Mouse (Mus musculus) forebrain, embryonic 10.5 days (tissue): ENCODE measurements around the gene Ttc28. TPM values are rescaled to one million over a fixed set of nuclear protein-coding genes. Genes with fewer than 3 reads are reported as not detected.
A peak's percentile ranks its signal among the peaks of the same experiment; 100 is the strongest.

ENCODE experiments used
- DNase-seq: peaks from one replicate; pipeline ENCODE4 v3.0.0-alpha.2; 2017; ENCODE audit warnings: low spot score; ENCODE audit errors: extremely low spot score
- H3K27ac ChIP-seq: fragments of 300-500 bp; sonication (generic); 2 replicates; pipeline ENCODE4 v1.5.1; 2016; ENCODE audit warnings: mild to moderate bottlenecking
- H3K27me3 ChIP-seq: fragments of 300-500 bp; sonication (generic); 2 replicates; pipeline ENCODE4 v1.6.1; 2016; ENCODE audit warnings: mild to moderate bottlenecking; ENCODE audit not compliant: poor library complexity, severe bottlenecking
- H3K36me3 ChIP-seq: fragments of 300-500 bp; sonication (generic); replicated peaks from 2 replicates; pipeline ENCODE4 v1.6.1; 2016; ENCODE audit warnings: mild to moderate bottlenecking, moderate library complexity
- H3K4me1 ChIP-seq: fragments of 300-500 bp; sonication (generic); 2 replicates; pipeline ENCODE4 v1.6.1; 2016
- H3K4me3 ChIP-seq: fragments of 300-500 bp; sonication (generic); 2 replicates; pipeline ENCODE4 v1.5.1; 2016; ENCODE audit warnings: mild to moderate bottlenecking, moderate library complexity
- H3K9me3 ChIP-seq: fragments of 300-500 bp; sonication (generic); 2 replicates; pipeline ENCODE4 v1.6.1; 2016; ENCODE audit warnings: mild to moderate bottlenecking, moderate library complexity
- WGBS: fragments of 180-500 bp; shearing (Covaris S2); methylation state at CpG from one replicate; pipeline ENCODE4 v1.1.7; 2016; 5-methylcytosine and 5-hydroxymethylcytosine counted together
- polyA plus RNA-seq: library from polyadenylated mRNA; unstranded; fragments of >200 nt; fragmentation: Nextera tagmentation; extraction: Ambion mirVana; gene quantifications from 2 replicates; pipeline ENCODE4 v1.2.1, GENCODE M21; 2016

Ttc28 gene
- polyA plus RNA-seq, 1 experiment from 2014 or later: 9.7 TPM

DNA sequence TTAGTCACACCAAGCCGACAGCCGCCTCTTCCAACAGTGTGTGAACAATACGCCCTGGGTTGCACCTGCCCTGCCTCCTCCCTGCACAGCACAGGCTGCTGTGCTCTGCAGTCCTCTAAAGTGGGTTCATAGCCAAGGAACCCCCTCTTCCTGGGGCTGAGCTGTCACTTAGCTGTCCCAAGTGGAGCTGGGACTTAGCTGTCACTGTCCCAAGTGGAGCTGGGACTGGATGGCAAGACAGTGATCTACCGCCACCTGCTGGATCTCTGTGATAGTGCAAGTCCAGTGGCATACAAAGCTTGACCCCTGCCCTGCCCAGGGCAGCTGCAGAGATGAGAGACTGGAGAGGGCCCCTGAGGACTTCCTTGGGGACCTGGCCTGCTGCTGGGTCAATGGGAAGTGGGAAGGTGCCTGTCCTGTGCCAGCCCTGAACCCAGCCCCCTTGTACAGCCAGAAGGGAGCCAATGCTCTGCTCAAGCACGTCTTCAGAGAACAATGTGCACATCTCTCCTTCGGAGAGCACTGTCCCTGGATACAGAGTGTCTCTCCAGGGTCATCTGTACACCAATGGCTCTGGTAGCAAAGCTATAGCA is 390.1 kb downstream of the Ttc28 start:
- peaks cover 17% of the 10 kb centered on the region for H3K36me3 ChIP-seq
- 64% methylated on average over 6 of the region's 6 CpGs for whole genome bisulfite sequencing
- peaks cover 11% of the 10 kb centered on the region for H3K9me3 ChIP-seq
- H3K27me3 ChIP-seq: peaks cover 10% of the 10 kb centered on the region; the same call in 1 of the 2 replicates
- peaks cover 28% of the 10 kb centered on the region for H3K4me1 ChIP-seq
- peak; percentile 84 for DNase-seq
- H3K27ac ChIP-seq: peak overlapping the region; percentile 40; the same call in 1 of the 2 replicates
- no peak overlapping the region for H3K4me3 ChIP-seq

DNA sequence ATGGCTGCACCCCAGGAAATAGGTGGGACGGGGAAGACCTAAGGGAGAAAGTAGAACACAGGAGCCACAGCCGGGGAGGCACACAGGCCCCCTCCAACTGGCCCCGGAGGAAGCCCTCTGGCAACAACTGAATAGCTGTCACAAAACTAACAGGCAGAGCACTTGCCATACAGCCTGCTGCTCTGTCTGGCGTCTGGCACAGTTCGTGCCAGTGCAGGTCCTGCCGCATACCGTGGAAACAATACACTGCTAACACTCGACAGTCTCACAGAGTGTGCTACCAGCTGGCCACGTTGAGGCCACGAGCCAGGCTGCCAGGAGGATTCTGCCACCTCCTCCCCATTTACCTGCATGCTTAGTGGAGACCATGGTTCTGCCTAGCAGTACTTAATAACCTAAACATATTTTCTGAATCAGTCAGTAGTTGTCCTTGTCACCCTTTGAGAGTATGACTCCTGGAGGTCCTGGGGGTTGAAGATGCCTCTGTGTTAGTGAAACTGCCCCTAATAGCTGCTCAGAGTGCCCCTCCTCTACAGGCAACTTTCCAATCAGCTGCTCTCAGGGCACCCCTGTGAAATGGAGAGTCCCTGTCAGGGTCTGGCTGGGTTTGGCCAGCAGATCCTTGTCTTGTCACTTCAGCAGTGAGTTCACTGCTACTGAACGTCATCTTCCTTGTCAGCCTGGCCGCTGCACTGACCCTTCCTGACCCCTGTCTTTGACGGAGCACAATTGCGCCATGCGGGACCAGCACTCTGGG is 390.8 kb downstream of the Ttc28 start:
- Histone ChIP-seq H3K36me3 (peaks cover 17% of the 10 kb centered on the region), H3K27ac (peak overlapping the region; percentile 40; the same call in 1 of the 2 replicates), H3K4me3 (no peak overlapping the region)

DNA sequence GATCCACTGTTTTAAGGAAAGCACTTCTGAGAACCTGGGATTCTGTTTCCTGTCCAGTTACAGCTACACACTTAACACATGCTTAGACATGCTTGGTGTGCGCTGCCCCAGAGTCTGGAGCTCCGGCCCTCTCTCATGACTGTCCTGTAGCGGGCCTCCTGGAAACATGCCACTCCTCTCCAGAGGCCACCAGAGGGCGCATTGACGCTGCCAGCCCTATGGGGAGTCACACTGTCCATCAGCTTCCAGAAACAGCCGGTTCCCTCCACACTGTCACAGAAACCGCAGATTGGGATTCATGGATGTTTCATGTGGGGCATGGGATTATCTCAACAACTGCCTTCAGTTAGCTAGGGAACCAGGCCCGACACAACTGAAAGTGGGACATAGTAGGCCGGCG is 394.0 kb downstream of the Ttc28 start:
- peaks cover 19% of the 10 kb centered on the region for H3K36me3 ChIP-seq
- H3K27me3 ChIP-seq: peaks cover 10% of the 10 kb centered on the region; the same call in 1 of the 2 replicates
- WGBS: 39% methylated on average over 10 of the region's 10 CpGs
- H3K9me3 ChIP-seq: no peaks in the 10 kb centered on the region
- H3K4me3 ChIP-seq: no peak overlapping the region
- H3K27ac ChIP-seq: 0 out of 2 replicates have a peak overlapping the region, but pooled peaks have one; percentile 11
- peak; percentile 81 for DNase-seq
- peaks cover 26% of the 10 kb centered on the region for H3K4me1 ChIP-seq

More for the DNA sequence above, 390.8 kb downstream of the Ttc28 start:
- no peak for DNase-seq
- Histone ChIP-seq H3K4me1 (peaks cover 28% of the 10 kb centered on the region), H3K27me3 (peaks cover 10% of the 10 kb centered on the region; the same call in 1 of the 2 replicates), H3K9me3 (peaks cover 11% of the 10 kb centered on the region)
- 79% methylated on average over 15 of the region's 15 CpGs for WGBS

DNA sequence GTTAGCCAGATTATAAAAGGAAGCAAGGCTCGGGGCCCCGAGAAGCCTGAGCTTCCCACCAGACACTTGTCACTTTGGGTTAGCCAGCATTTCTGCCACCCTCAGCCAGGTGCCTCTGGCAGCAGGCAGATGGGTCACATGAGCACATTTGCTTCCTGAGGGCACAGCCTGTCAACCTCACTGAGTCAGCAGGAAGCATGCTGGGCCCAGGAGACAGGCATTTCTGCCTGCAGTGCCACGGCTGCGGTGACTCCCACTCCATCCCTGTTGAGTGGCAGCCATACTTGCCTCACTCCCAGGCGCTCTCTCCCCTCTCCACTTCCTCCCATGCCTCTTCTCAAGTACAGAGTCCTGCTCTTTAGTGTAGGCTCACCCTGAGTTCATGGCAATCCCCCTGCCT is 395.3 kb downstream of the Ttc28 start:
- peaks cover 20% of the 10 kb centered on the region for H3K36me3 ChIP-seq
- no peak for DNase-seq
- no peak overlapping the region for H3K27ac ChIP-seq
- H3K4me1 ChIP-seq: peaks cover 20% of the 10 kb centered on the region
- 85% methylated on average over 5 of the region's 5 CpGs for WGBS
- H3K9me3 ChIP-seq: no peaks in the 10 kb centered on the region
- H3K4me3 ChIP-seq: no peak overlapping the region
- peaks cover 10% of the 10 kb centered on the region; the same call in 1 of the 2 replicates for H3K27me3 ChIP-seq

- Histone ChIP-seq H3K4me3 (no peak overlapping the region), H3K27ac (no peak overlapping the region), H3K9me3 (no peaks in the 10 kb centered on the region), H3K36me3 (peaks cover 53% of the 10 kb centered on the region), H3K27me3 (no peaks in the 10 kb centered on the region), H3K4me1 (peaks cover 1% of the 10 kb centered on the region)
- 87% methylated on average over 19 of the region's 19 CpGs for WGBS
- DNase-seq: no peak
Measured at GRCm38 (mm10) chr5:111284420-111285175, 405.0 kb downstream of the Ttc28 start.

- no peak for DNase-seq
- Histone ChIP-seq H3K36me3 (peaks cover 32% of the 10 kb centered on the region), H3K9me3 (no peaks in the 10 kb centered on the region), H3K4me1 (peaks cover 18% of the 10 kb centered on the region), H3K27me3 (no peaks in the 10 kb centered on the region), H3K4me3 (no peak overlapping the region), H3K27ac (no peak overlapping the region)
- WGBS: 65% methylated on average over 5 of the region's 5 CpGs
Measured at GRCm38 (mm10) chr5:111287571-111287970, 408.0 kb downstream of the Ttc28 start.

DNA sequence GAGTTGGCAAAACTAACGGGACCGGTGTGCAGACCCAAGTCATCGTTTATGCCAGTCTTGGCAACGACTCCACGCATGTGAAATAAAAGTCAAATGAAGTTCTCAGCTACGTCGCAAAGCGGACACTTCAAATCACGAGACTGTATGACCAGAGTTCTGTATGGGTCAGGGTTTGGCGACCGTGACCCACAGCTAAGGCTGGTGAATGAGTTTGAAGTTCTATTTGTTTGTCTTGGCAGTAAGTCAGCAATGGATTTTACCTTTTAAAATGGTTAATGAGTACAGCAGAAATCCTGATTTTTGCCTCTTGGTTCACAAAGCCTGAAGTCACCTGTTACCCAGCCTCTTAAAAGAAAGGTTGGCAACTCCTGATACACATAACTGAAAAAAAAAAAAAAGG is 408.9 kb downstream of the Ttc28 start:
- no peak for DNase-seq
- 94% methylated on average over 11 of the region's 11 CpGs for WGBS

DNA sequence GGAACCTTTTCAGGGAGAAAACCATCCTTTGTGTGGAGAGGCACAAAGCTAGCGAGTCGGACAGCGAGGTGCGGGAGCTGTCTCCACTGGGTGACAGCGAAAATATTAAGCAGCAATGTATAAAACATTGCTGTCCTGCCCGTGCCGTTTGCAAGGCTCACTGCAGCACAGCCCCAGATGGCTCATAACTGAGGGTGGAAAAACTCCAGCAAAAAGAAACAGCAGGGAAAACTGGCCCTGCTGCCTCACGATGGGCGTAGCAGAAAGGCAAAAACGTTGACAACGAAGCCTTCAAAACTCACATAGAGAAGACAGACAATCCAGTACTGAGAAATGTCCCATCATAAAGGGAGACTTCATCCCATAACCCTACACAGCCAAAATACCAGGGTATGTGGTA is 410.5 kb downstream of the Ttc28 start:
- Histone ChIP-seq H3K9me3 (no peaks in the 10 kb centered on the region), H3K27me3 (no peaks in the 10 kb centered on the region), H3K4me1 (peaks cover 18% of the 10 kb centered on the region), H3K27ac (no peak overlapping the region), H3K36me3 (peaks cover 21% of the 10 kb centered on the region), H3K4me3 (no peak overlapping the region)
- no peak for DNase-seq
- WGBS: 86% methylated on average over 11 of the region's 11 CpGs

More for the DNA sequence above, 408.9 kb downstream of the Ttc28 start:
- Histone ChIP-seq H3K9me3 (no peaks in the 10 kb centered on the region), H3K27ac (no peak overlapping the region), H3K4me1 (peaks cover 18% of the 10 kb centered on the region), H3K27me3 (no peaks in the 10 kb centered on the region), H3K36me3 (peaks cover 24% of the 10 kb centered on the region), H3K4me3 (no peak overlapping the region)

- Histone ChIP-seq H3K27me3 (no peaks in the 10 kb centered on the region), H3K27ac (no peak overlapping the region), H3K9me3 (no peaks in the 10 kb centered on the region), H3K36me3 (peaks cover 6% of the 10 kb centered on the region), H3K4me1 (peaks cover 18% of the 10 kb centered on the region), H3K4me3 (no peak overlapping the region)
- 76% methylated on average over 10 of the region's 10 CpGs for WGBS
- no peak for DNase-seq
Measured at GRCm38 (mm10) chr5:111291639-111292038, 412.0 kb downstream of the Ttc28 start.

- Histone ChIP-seq H3K9me3 (no peaks in the 10 kb centered on the region), H3K36me3 (no peaks in the 10 kb centered on the region), H3K4me3 (no peak overlapping the region), H3K27me3 (no peaks in the 10 kb centered on the region; the same call in 1 of the 2 replicates), H3K4me1 (peaks cover 7% of the 10 kb centered on the region; the same call in 1 of the 2 replicates), H3K27ac (no peak overlapping the region)
- DNase-seq: no peak
- WGBS: 80% methylated on average over 5 of the region's 5 CpGs
Measured at GRCm38 (mm10) chr5:111297801-111298200, 418.2 kb downstream of the Ttc28 start.

DNA sequence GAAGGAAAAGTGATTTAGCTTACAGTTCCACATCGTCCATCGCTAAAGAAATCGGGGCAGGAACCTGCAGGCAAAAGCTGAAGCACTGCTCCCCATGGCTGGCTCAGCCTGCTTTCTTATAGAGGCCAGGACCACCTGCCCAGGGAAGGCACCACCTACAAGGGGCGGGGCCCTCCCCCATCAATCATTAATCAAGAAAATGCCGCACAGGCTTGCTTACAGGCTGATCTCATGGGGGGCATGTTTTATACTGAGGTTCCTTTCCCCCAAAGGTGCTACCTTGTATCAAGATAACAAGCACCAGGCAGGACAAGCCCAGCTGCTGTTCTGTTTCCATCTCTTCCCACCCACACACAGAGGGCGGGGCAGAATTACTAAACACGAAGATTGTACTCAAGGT is 419.1 kb downstream of the Ttc28 start:
- peaks cover 7% of the 10 kb centered on the region; the same call in 1 of the 2 replicates for H3K4me1 ChIP-seq
- H3K27me3 ChIP-seq: no peaks in the 10 kb centered on the region; the same call in 1 of the 2 replicates
- no peak overlapping the region for H3K4me3 ChIP-seq
- 54% methylated on average over 7 of the region's 7 CpGs for WGBS
- DNase-seq: no peak
- no peaks in the 10 kb centered on the region for H3K9me3 ChIP-seq
- H3K36me3 ChIP-seq: no peaks in the 10 kb centered on the region
- H3K27ac ChIP-seq: no peak overlapping the region

DNA sequence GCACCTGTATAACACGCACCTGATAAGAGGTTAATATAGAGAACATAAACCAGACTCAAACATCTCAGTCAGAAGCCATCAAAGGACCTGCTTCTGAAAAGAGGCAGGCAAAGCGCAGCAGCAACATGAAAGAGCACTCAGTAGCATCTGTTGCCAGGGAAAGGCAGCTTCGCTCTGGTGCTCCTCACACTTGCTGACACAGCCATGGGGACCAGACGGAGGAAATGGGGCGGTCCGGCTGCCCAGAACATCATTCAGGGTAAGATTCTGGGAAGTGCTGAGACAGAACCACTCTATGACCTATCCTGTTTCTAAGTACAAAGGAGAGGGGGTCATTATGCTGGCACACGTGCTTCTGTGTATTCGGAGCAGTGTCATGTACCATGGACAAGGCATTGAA is 421.2 kb downstream of the Ttc28 start:
- WGBS: 86% methylated on average over 8 of the region's 8 CpGs

More for the DNA sequence above, 421.2 kb downstream of the Ttc28 start:
- H3K27me3 ChIP-seq: no peaks in the 10 kb centered on the region; the same call in 1 of the 2 replicates
- H3K9me3 ChIP-seq: peaks cover 8% of the 10 kb centered on the region; the same call in 1 of the 2 replicates
- no peak overlapping the region for H3K4me3 ChIP-seq
- no peak overlapping the region for H3K27ac ChIP-seq
- H3K36me3 ChIP-seq: no peaks in the 10 kb centered on the region
- peaks cover 7% of the 10 kb centered on the region; the same call in 1 of the 2 replicates for H3K4me1 ChIP-seq
- no peak for DNase-seq
